Mouse (Mus musculus) forebrain, embryonic 15.5 days (tissue): ENCODE measurements at regions not wholly inside any gene's neighbourhood (a gene's known extent, or its start where the extent isn't known, plus 50 kb on each side); places are given as distances from the start of the nearest gene placed in this dataset.
A peak's percentile ranks its signal among the peaks of the same experiment; 100 is the strongest.
"Not testable (repeated sequence)": the region's sequence is repeated elsewhere in the genome, so short reads cannot be mapped to it uniquely, and the experiment has no call there.

Experiments used
- ATAC-seq: fragments of 200-750 bp; cut with Nextera tagmentation; replicated peaks from 2 replicates; pipeline ENCODE4 v1.8.0; 2017; ENCODE audit warnings: mild to moderate bottlenecking, moderate TSS enrichment, moderate library complexity
- H3K27ac ChIP-seq: fragments of 300-500 bp; sonication (generic); replicated peaks from 2 replicates; pipeline ENCODE4 v1.5.1; 2015; ENCODE audit warnings: mild to moderate bottlenecking, inconsistent platforms
- H3K27me3 ChIP-seq: fragments of 300-500 bp; sonication (generic); 2 replicates; pipeline ENCODE4 v1.6.1; 2015; ENCODE audit warnings: inconsistent platforms
- H3K36me3 ChIP-seq: fragments of 300-500 bp; sonication (generic); 2 replicates; pipeline ENCODE4 v1.6.1; 2015; ENCODE audit warnings: mild to moderate bottlenecking, inconsistent platforms
- H3K4me1 ChIP-seq: fragments of 300-500 bp; sonication (generic); 2 replicates; pipeline ENCODE4 v1.6.1; 2015; ENCODE audit warnings: inconsistent platforms
- H3K4me2 ChIP-seq: fragments of 300-500 bp; sonication (generic); replicated peaks from 2 replicates; pipeline ENCODE4 v1.6.1; 2015; ENCODE audit warnings: mild to moderate bottlenecking, inconsistent platforms
- H3K4me3 ChIP-seq: fragments of 300-500 bp; sonication (generic); 2 replicates; pipeline ENCODE4 v1.5.1; 2015; ENCODE audit warnings: mild to moderate bottlenecking, inconsistent platforms
- H3K9ac ChIP-seq: fragments of 300-500 bp; sonication (generic); replicated peaks from 2 replicates; pipeline ENCODE4 v1.6.1; 2015; ENCODE audit warnings: mild to moderate bottlenecking, inconsistent platforms
- H3K9me3 ChIP-seq: fragments of 300-500 bp; sonication (generic); 2 replicates; pipeline ENCODE4 v1.6.1; 2016; ENCODE audit warnings: inconsistent platforms
- WGBS: fragments of 180-500 bp; shearing (Covaris S2); methylation state at CpG from one replicate; pipeline ENCODE4 v1.1.7; 2015; ENCODE audit warnings: mixed read lengths; 5-methylcytosine and 5-hydroxymethylcytosine counted together

DNA sequence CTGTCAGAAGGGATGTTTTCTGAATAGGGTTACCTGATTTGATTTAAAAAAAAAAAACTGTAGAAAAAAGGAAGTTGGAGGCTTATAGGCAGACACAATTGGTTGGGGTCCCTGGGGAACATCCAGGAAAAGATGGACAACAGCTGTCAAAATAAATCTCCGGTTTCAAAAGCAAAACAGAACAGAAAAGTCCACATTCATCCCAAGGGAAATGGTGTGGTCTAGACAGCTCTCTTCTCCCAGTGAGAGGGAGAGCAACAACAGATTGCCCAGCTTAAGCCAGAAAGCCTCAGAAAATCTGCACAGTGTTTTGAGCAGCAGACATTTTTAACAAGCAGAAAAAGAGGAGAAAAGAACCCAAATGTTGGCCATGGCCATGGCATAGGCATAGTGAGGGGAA lies 830.3 kb downstream of the Cypt12 start:
- H3K36me3 ChIP-seq, result no peaks in the 10 kb centered on the region
- no peaks in the 10 kb centered on the region for H3K27me3 ChIP-seq
- H3K4me1 ChIP-seq, result no peaks in the 10 kb centered on the region
- no peak overlapping the region for H3K4me3 ChIP-seq
- H3K9ac ChIP-seq, result no peak overlapping the region
- no peak overlapping the region for H3K4me2 ChIP-seq
- H3K9me3 ChIP-seq, result no peaks in the 10 kb centered on the region
- ATAC-seq, result no peak
- no peak overlapping the region for H3K27ac ChIP-seq
- WGBS, result 68% methylated on average over 1 of the region's 1 CpGs

DNA sequence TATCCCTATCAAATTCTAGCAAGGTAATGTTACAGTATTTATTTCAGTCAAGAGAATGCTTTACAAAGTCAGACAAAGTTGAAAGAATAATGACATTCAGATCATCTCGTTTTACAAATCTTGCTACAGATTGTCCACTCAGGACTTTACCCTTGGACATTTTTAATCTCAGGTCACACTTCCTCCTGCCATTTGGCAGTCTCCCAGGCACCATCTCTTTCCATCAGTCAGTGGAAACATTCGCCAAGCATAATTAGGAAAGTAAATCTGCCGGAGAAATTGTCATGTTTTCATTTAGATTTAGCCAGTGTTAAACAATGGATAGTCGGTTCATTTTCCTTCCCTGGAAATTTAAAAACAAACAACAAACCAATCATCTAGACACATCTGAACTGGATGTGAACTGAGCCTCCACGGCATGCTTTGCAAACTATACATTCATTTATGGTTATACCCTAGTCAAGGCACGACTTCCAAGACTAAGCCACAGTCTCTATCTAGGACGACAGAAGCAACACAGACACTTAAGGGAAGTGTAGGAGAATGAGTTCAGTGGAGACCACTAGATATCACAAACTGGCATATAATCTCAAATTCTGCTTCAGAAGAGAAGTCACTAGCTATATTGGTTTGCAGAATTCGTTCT lies 839.4 kb downstream of the Cypt12 start:
- WGBS, result 72% methylated on average over 8 of the region's 8 CpGs
- no peaks in the 10 kb centered on the region for H3K27me3 ChIP-seq
- no peak for ATAC-seq

DNA sequence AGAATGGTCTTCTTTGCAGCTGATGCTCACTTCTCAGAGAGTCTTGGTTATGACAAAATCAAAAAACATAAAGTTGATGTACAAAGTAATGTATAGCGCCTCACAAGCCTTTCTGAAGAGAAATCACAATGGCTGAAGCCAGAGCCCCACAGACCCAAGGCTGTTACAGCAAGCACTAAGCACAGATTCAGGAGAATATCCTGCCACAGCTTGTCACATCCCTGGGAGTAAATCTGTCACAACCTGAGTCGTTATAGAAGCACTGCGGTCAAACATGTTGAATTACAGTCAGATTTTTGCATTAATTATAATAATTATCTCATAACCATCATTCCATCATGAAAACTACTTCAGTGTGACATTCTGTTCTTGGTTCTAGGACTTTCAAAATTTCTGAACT lies 825.7 kb downstream of the 1700064H15Rik start:
- Histone ChIP-seq H3K27ac (no peak overlapping the region), H3K4me1 (no peaks in the 10 kb centered on the region), H3K9me3 (no peaks in the 10 kb centered on the region), H3K27me3 (no peaks in the 10 kb centered on the region), H3K4me2 (no peak overlapping the region), H3K4me3 (no peak overlapping the region), H3K9ac (no peak overlapping the region), H3K36me3 (no peaks in the 10 kb centered on the region)
- 64% methylated on average over 3 of the region's 3 CpGs for WGBS
- no peak for ATAC-seq

More for the DNA sequence above, 839.4 kb downstream of the Cypt12 start:
- Histone ChIP-seq H3K4me3 (no peak overlapping the region), H3K9me3 (no peaks in the 10 kb centered on the region), H3K4me2 (no peak overlapping the region), H3K27ac (no peak overlapping the region), H3K9ac (no peak overlapping the region), H3K36me3 (no peaks in the 10 kb centered on the region), H3K4me1 (no peaks in the 10 kb centered on the region)

DNA sequence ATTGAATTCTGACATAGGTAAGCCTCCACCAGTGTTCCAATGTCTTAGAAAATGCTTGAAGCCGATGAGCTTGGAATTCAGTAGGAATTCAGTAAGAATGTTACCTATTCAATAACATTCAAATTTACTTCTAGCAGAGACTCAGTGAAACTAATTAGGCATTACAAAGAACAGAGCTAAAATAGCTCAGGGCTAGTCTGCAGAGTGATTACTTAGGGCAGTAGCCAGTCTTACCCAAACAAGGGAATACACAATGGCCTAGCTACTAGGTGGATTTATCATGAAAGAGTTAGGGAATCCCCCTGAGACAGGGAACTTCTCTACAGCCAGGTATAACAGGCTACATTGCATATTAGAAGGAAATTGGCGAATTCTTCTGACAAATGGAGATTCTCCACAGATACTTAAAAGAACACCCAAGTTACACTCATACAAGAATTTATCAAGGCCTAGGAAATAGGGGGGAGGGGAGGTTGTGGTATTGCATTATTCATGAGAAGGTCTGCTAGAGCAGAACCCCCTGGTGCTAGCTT lies 799.6 kb downstream of the 1700064H15Rik start:
- not testable (repeated sequence) for H3K4me2 ChIP-seq, H3K27me3 ChIP-seq, H3K4me3 ChIP-seq, H3K27ac ChIP-seq, H3K4me1 ChIP-seq, H3K9me3 ChIP-seq, H3K9ac ChIP-seq, ATAC-seq, H3K36me3 ChIP-seq
- 30% methylated on average over 2 of the region's 2 CpGs for WGBS

DNA sequence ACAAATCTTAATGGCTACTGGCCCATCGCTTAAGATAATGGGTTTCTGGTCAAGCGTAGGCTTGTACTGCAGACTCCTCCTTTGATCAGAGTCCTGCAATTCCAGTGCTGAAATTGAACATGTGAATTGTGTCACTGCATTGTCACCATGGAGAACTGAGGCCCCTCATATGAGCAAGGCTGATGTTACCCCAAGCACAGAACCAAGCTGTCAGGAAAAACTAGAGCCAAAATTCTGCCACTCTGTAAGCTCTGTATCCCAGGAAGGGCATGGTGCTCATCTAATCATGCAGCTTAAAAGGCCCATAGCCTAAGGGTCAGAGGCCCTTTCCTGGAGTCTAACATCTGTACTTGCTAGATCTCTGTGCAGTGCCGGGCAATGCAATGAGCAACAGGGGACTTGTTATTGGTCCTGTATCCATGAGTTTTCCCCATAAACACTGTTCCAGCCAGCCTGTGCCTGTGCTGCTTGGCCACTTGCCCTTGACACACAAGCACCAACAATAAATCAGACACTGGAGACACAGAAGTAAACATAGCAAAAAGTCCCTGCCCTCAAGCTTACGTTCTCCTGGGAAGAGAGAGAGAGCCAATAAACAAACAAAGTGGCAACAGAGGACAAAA lies 760.2 kb downstream of the 1700064H15Rik start:
- no peak overlapping the region for H3K9ac ChIP-seq
- H3K36me3 ChIP-seq, result no peaks in the 10 kb centered on the region
- H3K4me3 ChIP-seq, result no peak overlapping the region
- no peak overlapping the region for H3K4me2 ChIP-seq
- no peaks in the 10 kb centered on the region for H3K27me3 ChIP-seq
- ATAC-seq, result no peak
- no peaks in the 10 kb centered on the region for H3K4me1 ChIP-seq
- H3K27ac ChIP-seq, result no peak overlapping the region
- 84% methylated on average over 4 of the region's 4 CpGs for WGBS
- no peaks in the 10 kb centered on the region for H3K9me3 ChIP-seq

DNA sequence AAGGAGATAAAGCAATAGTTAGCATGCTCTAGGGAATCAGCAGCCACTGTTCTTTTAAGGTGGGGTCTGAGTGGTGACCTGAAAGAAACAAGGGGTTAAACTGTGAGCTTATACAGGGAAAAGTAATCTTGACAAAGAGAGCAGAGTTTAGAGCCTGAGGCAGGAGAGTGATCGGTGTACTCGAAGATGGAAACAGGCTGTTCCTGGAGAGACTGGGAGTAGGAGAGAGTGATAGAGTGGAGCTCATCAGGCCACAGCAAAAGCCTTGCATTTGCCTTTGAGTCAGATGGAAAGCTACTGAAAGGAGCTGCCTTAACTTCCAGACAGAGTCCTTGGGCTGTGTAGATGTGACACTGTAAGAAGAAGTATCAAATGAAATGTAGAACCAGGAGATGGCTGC lies 759.7 kb downstream of the 1700064H15Rik start:
- Histone ChIP-seq H3K36me3 (no peaks in the 10 kb centered on the region), H3K27me3 (no peaks in the 10 kb centered on the region), H3K4me3 (no peak overlapping the region), H3K4me2 (no peak overlapping the region), H3K9ac (no peak overlapping the region), H3K27ac (no peak overlapping the region), H3K4me1 (no peaks in the 10 kb centered on the region), H3K9me3 (no peaks in the 10 kb centered on the region)
- ATAC-seq, result no peak
- 76% methylated on average over 2 of the region's 2 CpGs for WGBS

DNA sequence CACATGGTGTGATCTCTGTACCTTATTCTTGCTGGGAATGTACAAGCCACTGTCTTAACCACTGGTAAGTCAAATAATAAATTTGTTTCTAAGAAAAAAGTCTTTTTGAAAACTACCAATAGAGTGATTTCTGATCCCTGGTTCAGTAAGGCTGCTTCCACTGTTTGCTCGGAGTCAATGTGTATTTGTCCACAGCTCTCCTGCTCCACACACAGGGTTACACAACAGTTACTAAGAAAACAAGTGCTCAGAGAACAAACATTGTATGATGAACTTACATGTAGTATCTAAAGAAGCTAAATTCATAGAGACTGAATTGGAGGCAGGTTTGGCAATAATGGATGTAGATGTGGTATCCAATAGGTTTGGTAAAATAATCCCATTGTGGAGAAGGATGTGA lies 751.4 kb downstream of the 1700064H15Rik start:
- Histone ChIP-seq H3K36me3 (no peaks in the 10 kb centered on the region), H3K9me3 (no peaks in the 10 kb centered on the region), H3K27me3 (no peaks in the 10 kb centered on the region), H3K9ac (no peak overlapping the region), H3K4me1 (no peaks in the 10 kb centered on the region), H3K4me3 (no peak overlapping the region), H3K4me2 (no peak overlapping the region), H3K27ac (no peak overlapping the region)
- no peak for ATAC-seq
- 98% methylated on average over 1 of the region's 1 CpGs for WGBS

DNA sequence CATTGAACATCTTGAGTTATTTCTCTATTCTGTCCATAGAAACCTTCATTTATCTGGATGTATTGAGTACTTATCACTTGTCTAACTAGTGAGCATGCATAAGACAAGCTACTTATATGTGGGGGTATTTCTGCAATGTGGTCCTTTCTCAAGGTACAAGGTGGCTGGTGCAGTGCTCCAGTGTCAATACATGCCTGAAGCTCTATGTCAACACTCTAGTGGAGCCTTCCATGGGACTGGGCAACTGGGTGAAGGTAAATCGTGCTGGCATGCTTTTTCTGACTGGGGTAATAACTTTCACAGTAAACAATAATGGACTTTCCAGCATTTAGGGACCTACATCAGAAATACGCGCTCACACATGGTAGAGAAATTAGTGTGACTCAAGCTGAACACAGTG lies 750.9 kb downstream of the 1700064H15Rik start:
- Histone ChIP-seq H3K9ac (no peak overlapping the region), H3K36me3 (no peaks in the 10 kb centered on the region), H3K4me1 (no peaks in the 10 kb centered on the region), H3K4me3 (no peak overlapping the region), H3K4me2 (no peak overlapping the region), H3K9me3 (no peaks in the 10 kb centered on the region), H3K27ac (no peak overlapping the region), H3K27me3 (no peaks in the 10 kb centered on the region)
- 88% methylated on average over 3 of the region's 3 CpGs for WGBS
- no peak for ATAC-seq

DNA sequence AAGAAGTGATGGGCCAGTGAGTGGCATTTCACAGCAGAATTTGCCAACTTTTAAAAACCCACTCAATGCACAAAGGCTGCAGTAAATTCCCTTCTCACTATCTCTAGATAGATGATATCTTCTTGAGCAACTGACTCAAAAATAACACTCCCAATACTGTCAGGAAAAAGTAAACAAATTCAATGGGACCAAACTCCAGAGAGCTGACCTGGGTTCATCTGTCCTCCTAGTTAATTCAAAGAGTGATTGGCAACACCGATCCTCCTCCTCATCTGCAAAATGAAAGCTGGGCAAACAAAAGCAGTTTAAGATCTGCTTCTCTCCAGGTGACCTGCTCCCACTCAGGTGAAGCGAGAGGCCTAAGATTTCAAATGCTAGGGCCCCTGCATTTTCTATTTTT lies 747.3 kb downstream of the 1700064H15Rik start:
- Histone ChIP-seq H3K9ac (no peak overlapping the region), H3K9me3 (no peaks in the 10 kb centered on the region), H3K27ac (no peak overlapping the region), H3K36me3 (no peaks in the 10 kb centered on the region), H3K4me3 (no peak overlapping the region), H3K27me3 (no peaks in the 10 kb centered on the region), H3K4me2 (no peak overlapping the region), H3K4me1 (no peaks in the 10 kb centered on the region)
- ATAC-seq, result no peak
- 82% methylated on average over 2 of the region's 2 CpGs for WGBS

DNA sequence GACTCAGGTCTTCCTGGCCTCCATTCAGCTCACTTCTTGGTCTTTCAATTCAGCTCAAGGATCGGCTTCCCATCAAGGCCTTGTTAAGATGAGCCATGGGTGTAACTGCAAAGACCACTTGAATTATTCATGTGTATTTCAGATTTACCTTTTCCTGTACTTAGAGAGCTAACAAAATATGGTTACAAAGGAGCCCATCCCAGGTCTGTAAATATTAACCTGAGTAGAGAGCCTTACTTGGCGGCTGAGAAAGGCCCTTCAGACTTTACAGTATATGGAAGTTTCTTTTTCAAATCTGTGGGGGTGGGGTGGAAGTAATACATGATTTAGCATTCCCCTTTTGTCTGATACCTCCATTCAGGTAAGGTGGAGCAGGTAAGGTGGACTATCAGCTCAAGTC lies 735.7 kb downstream of the 1700064H15Rik start:
- no peak overlapping the region for H3K9ac ChIP-seq
- H3K4me3 ChIP-seq, result no peak overlapping the region
- no peaks in the 10 kb centered on the region for H3K36me3 ChIP-seq
- ATAC-seq, result no peak
- H3K27me3 ChIP-seq, result no peaks in the 10 kb centered on the region
- no peaks in the 10 kb centered on the region for H3K9me3 ChIP-seq
- no peak overlapping the region for H3K27ac ChIP-seq
- 86% methylated on average over 2 of the region's 2 CpGs for WGBS
- no peaks in the 10 kb centered on the region for H3K4me1 ChIP-seq
- H3K4me2 ChIP-seq, result no peak overlapping the region

DNA sequence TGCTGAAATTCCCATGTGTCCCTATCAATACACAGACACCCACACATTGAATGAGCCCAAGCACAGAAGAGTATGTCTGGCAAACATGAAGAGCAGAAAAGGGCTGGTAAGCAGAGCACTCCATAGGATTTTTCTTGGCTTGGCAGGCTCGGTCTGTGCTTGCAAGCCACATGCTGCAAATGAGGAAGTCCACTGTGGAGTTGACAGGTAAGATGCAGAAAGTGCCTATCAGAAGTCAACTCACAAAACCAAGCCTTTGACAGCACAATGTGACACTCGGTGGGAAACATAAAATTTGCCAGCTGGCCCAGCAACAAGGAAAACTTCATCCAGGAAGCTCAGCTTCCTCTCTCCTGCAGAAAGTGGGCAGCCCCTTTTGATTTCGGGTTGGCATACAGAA lies 722.7 kb downstream of the 1700064H15Rik start:
- peak overlapping the region; percentile 64 for H3K27ac ChIP-seq
- H3K9ac ChIP-seq, result no peak overlapping the region
- no peaks in the 10 kb centered on the region for H3K9me3 ChIP-seq
- 40% methylated on average over 3 of the region's 3 CpGs for WGBS
- H3K4me3 ChIP-seq, result no peak overlapping the region
- peak; percentile 60; the same call in 1 of the 2 replicates for ATAC-seq
- no peaks in the 10 kb centered on the region for H3K36me3 ChIP-seq
- H3K27me3 ChIP-seq, result no peaks in the 10 kb centered on the region
- H3K4me2 ChIP-seq, result no peak overlapping the region
- peaks cover 10% of the 10 kb centered on the region for H3K4me1 ChIP-seq

DNA sequence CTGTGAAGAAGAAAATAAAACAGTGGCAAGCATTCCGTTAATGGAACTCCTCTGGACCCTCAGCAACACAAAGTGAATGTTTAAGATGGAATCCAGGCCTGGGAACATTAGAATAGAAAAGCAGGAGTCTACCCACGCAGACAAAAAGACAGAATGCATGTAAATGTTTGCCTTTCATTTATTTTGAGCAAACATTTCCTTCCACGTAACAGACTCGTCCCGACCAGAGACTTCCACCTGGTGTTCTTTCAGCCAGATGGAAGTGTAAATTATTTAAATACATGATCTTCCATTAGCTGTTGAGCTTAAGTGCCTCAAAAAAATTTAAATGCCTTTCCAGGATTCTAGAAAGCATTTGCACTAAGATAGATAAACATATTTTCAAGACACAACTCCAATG lies 722.3 kb downstream of the 1700064H15Rik start:
- H3K9me3 ChIP-seq, result no peaks in the 10 kb centered on the region
- ATAC-seq, result peak; percentile 41; the same call in 1 of the 2 replicates

DNA sequence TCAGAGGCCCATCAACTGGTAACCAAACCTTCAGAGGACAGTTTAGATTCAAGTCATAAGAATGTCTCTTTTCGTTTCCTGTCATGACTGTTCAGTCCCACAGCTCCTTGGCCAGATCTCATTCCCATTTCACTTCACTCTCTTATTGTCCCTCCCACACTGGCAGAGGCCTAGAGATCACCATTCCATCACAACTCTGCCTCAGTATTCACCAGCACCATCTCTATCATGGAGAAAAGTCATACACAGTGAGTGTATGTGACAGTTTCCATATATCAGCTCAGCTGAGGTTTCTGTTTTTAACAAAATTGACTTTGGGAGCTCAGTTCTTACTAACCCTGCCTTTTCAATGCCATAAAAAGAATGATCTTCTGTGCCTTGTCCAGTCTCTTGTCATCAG lies 719.7 kb downstream of the 1700064H15Rik start:
- H3K9me3 ChIP-seq, result no peaks in the 10 kb centered on the region
- H3K4me3 ChIP-seq, result no peak overlapping the region
- H3K27me3 ChIP-seq, result no peaks in the 10 kb centered on the region
- WGBS, result 86% methylated on average over 1 of the region's 1 CpGs
- ATAC-seq, result no peak
- H3K4me1 ChIP-seq, result peaks cover 10% of the 10 kb centered on the region
- H3K36me3 ChIP-seq, result no peaks in the 10 kb centered on the region
- H3K27ac ChIP-seq, result no peak overlapping the region
- no peak overlapping the region for H3K4me2 ChIP-seq
- H3K9ac ChIP-seq, result no peak overlapping the region

More for the DNA sequence above, 722.3 kb downstream of the 1700064H15Rik start:
- 43% methylated on average over 5 of the region's 5 CpGs for WGBS
- no peaks in the 10 kb centered on the region for H3K27me3 ChIP-seq
- peaks cover 10% of the 10 kb centered on the region for H3K4me1 ChIP-seq
- no peak overlapping the region for H3K9ac ChIP-seq
- peak overlapping the region; percentile 64 for H3K27ac ChIP-seq
- H3K4me3 ChIP-seq, result no peak overlapping the region
- no peak overlapping the region for H3K4me2 ChIP-seq
- H3K36me3 ChIP-seq, result no peaks in the 10 kb centered on the region
